Mouse (Mus musculus) urinary bladder, adult 18-20 months (tissue): ENCODE results near the gene Ryk.

ENCODE experiments used
- DNase-seq, 2 experiments: peaks; one replicate each; pipeline ENCODE4 v3.0.0; 2022; ENCODE audit warnings: low spot score in 2 of 2, mixed read lengths in 2 of 2

Ryk gene

GRCm38 (mm10) chr9:102948706-102949105 is 114.0 kb downstream of the Ryk start:
- no peak for DNase-seq

GRCm38 (mm10) chr9:102951091-102951994 is 116.6 kb downstream of the Ryk start:
- no peak for DNase-seq

GRCm38 (mm10) chr9:102955866-102956265 is 121.1 kb downstream of the Ryk start:
- no peak for DNase-seq
